Mouse (Mus musculus): ENCODE measurements around the gene Abl2.

- TF ChIP-seq CTCF (IDR thresholded peaks at IDR 0.05; ENCODE audit: extremely low read depth, insufficient read depth, insufficient read length, insufficient replicate concordance) (no peak), POLR2A (IDR thresholded peaks at IDR 0.05; ENCODE audit: low read depth, low read length) (no peak)
These were observed 56.1 kb downstream of the Abl2 start for GRCm38 (mm10) chr1:156614710-156615109.

Measured in spleen, adult 2 months (tissue).